Mouse (Mus musculus) limb, embryonic 14.5 days (tissue): Measurements from ENCODE around the gene Cfap69. TPM values are rescaled to one million over a fixed set of nuclear protein-coding genes. Genes with fewer than 3 reads are reported as not detected.

Source experiments
- ATAC-seq: fragments of 200-750 bp; cut with Nextera tagmentation; 2 replicates; pipeline ENCODE4 v1.8.0; 2017; ENCODE audit warnings: low read depth, moderate number of reproducible peaks, moderate TSS enrichment; ENCODE audit not compliant: low FRiP score
- DNase-seq: peaks from one replicate; pipeline ENCODE4 v3.0.0-alpha.2; 2015; ENCODE audit warnings: low spot score
- H3K27ac ChIP-seq: fragments of 300-500 bp; sonication (generic); replicated peaks from 2 replicates; pipeline ENCODE4 v1.5.1; 2014; ENCODE audit warnings: low read depth, mild to moderate bottlenecking, low read length, moderate library complexity, mixed read lengths
- H3K27me3 ChIP-seq: fragments of 300-500 bp; sonication (generic); 2 replicates; pipeline ENCODE4 v1.6.1; 2014; ENCODE audit warnings: low read length, mixed read lengths; ENCODE audit not compliant: control insufficient read depth, insufficient read depth
- H3K36me3 ChIP-seq: fragments of 300-500 bp; sonication (generic); 2 replicates; pipeline ENCODE4 v1.6.1; 2014; ENCODE audit warnings: mild to moderate bottlenecking, low read length, moderate library complexity, mixed read lengths; ENCODE audit not compliant: control insufficient read depth, insufficient read depth
- H3K4me1 ChIP-seq: fragments of 300-500 bp; sonication (generic); 2 replicates; pipeline ENCODE4 v1.6.1; 2014; ENCODE audit warnings: antibody characterized with exemption, low read length, mixed read lengths; ENCODE audit not compliant: control insufficient read depth, insufficient read depth
- H3K4me2 ChIP-seq: fragments of 300-500 bp; sonication (generic); replicated peaks from 2 replicates; pipeline ENCODE4 v1.6.1; 2014; ENCODE audit warnings: low read depth, mild to moderate bottlenecking, low read length, moderate library complexity; ENCODE audit not compliant: severe bottlenecking
- H3K4me3 ChIP-seq: fragments of 300-500 bp; sonication (generic); replicated peaks from 2 replicates; pipeline ENCODE4 v1.5.1; 2014; ENCODE audit warnings: low read length
- H3K9ac ChIP-seq: fragments of 300-500 bp; sonication (generic); 2 replicates; pipeline ENCODE4 v1.6.1; 2014; ENCODE audit warnings: mild to moderate bottlenecking, low read depth, low read length, moderate library complexity; ENCODE audit not compliant: severe bottlenecking
- H3K9me3 ChIP-seq: fragments of 300-500 bp; sonication (generic); 2 replicates; pipeline ENCODE4 v1.6.1; 2016; ENCODE audit warnings: low read length; ENCODE audit not compliant: control insufficient read depth
- POLR2A ChIP-seq: fragments of 200-500 bp; IDR thresholded peaks from 2 replicates; pipeline ENCODE4 v1.8.0; 2012; ENCODE audit warnings: inconsistent platforms, mild to moderate bottlenecking, moderate library complexity, borderline replicate concordance; ENCODE audit not compliant: insufficient read depth, insufficient read length; ENCODE audit errors: extremely low read depth
- WGBS: fragments of 180-500 bp; shearing (Covaris S2); extraction: QIAGEN DNeasy Blood & Tissue Kit; methylation state at CpG from one replicate; pipeline ENCODE4 v1.1.7; 2014; 5-methylcytosine and 5-hydroxymethylcytosine counted together
- polyA plus RNA-seq, 2 experiments: library from polyadenylated mRNA; depleted of rRNA in 1 of 2; stranded (reverse) in 1 of 2; unstranded in 1 of 2; fragments of >200 nt; fragmentation: Nextera tagmentation in 1 of 2; extraction: Ambion mirVana in 1 of 2; gene quantifications; 2 replicates each; pipeline versions ENCODE4 v1.2.1 to v1.2.3; 2012 to 2014

Gene Cfap69
- polyA plus RNA-seq, 2 experiments: 2.6 to 3.8 TPM

GRCm38 (mm10) chr5:5676082-5676481 is 12.0 kb upstream of the Cfap69 start:
- DNase-seq (no peak), ATAC-seq (no peak)
- H3K9ac ChIP-seq: no peak overlapping the region
- no peak overlapping the region for H3K27ac ChIP-seq
- 82% methylated on average over 3 of the region's 3 CpGs for WGBS
- H3K4me3 ChIP-seq: no peak overlapping the region
- no peaks in the 10 kb centered on the region for H3K4me1 ChIP-seq
- no peak overlapping the region for H3K4me2 ChIP-seq
- H3K9me3 ChIP-seq: no peaks in the 10 kb centered on the region
- no peak for TF ChIP-seq POLR2A
- H3K36me3 ChIP-seq: peaks cover 19% of the 10 kb centered on the region
- H3K27me3 ChIP-seq: no peaks in the 10 kb centered on the region

GRCm38 (mm10) chr5:5668920-5669319 is 4.9 kb upstream of the Cfap69 start:
- H3K27ac ChIP-seq: no peak overlapping the region
- H3K4me2 ChIP-seq: no peak overlapping the region
- TF ChIP-seq POLR2A: no peak
- H3K9ac ChIP-seq: no peak overlapping the region
- WGBS: 86% methylated on average over 7 of the region's 7 CpGs
- H3K4me3 ChIP-seq: no peak overlapping the region
- no peak for DNase-seq
- 0 out of 2 replicates have a peak, but pooled peaks cover 4% of the 10 kb centered on the region for H3K36me3 ChIP-seq
- 0 out of 2 replicates have a peak, but pooled peaks cover 5% of the 10 kb centered on the region for H3K4me1 ChIP-seq
- ATAC-seq: no peak
- no peaks in the 10 kb centered on the region for H3K27me3 ChIP-seq
- H3K9me3 ChIP-seq: no peaks in the 10 kb centered on the region

GRCm38 (mm10) chr5:5664371-5664926 is 410 bp upstream of the Cfap69 start:
- no peak for TF ChIP-seq POLR2A
- no peak for DNase-seq
- no peaks in the 10 kb centered on the region for H3K9me3 ChIP-seq
- H3K4me1 ChIP-seq: 0 out of 2 replicates have a peak, but pooled peaks cover 5% of the 10 kb centered on the region
- no peaks in the 10 kb centered on the region for H3K36me3 ChIP-seq
- no peak overlapping the region for H3K27ac ChIP-seq
- 53% methylated on average over 6 of the region's 6 CpGs for WGBS
- ATAC-seq: peak; percentile 41; the same call in 1 of the 2 replicates
- peak overlapping the region; percentile 67 for H3K4me3 ChIP-seq
- peak overlapping the region; percentile 71 for H3K9ac ChIP-seq
- H3K4me2 ChIP-seq: peak overlapping the region; percentile 96
- no peaks in the 10 kb centered on the region; the same call in 1 of the 2 replicates for H3K27me3 ChIP-seq

GRCm38 (mm10) chr5:5663057-5663456 is 982 bp downstream of the Cfap69 start:
- ATAC-seq: no peak
- no peaks in the 10 kb centered on the region; the same call in 1 of the 2 replicates for H3K27me3 ChIP-seq
- no peaks in the 10 kb centered on the region for H3K9me3 ChIP-seq
- no peak for TF ChIP-seq POLR2A
- peak overlapping the region; percentile 96; the same call in 1 of the 2 replicates for H3K4me2 ChIP-seq
- WGBS: 38% methylated on average over 6 of the region's 6 CpGs
- H3K4me3 ChIP-seq: peak overlapping the region; percentile 67
- no peaks in the 10 kb centered on the region for H3K36me3 ChIP-seq
- H3K27ac ChIP-seq: no peak overlapping the region
- no peak for DNase-seq
- H3K9ac ChIP-seq: peak overlapping the region; percentile 71; the same call in 1 of the 2 replicates
- 0 out of 2 replicates have a peak, but pooled peaks cover 5% of the 10 kb centered on the region for H3K4me1 ChIP-seq

- Histone ChIP-seq H3K4me2 (no peak overlapping the region), H3K9ac (no peak overlapping the region), H3K27ac (no peak overlapping the region), H3K27me3 (no peaks in the 10 kb centered on the region; the same call in 1 of the 2 replicates), H3K36me3 (no peaks in the 10 kb centered on the region), H3K4me1 (no peaks in the 10 kb centered on the region), H3K9me3 (no peaks in the 10 kb centered on the region), H3K4me3 (no peak overlapping the region)
- no peak for TF ChIP-seq POLR2A
- 35% methylated on average over 2 of the region's 2 CpGs for WGBS
- DNase-seq (no peak), ATAC-seq (no peak)
Observed at GRCm38 (mm10) chr5:5658680-5659079, 5.4 kb downstream of the Cfap69 start.
